Mouse (Mus musculus) midbrain, embryonic 11.5 days (tissue): ENCODE measurements around the gene Pheta2. TPM values are rescaled to one million over a fixed set of nuclear protein-coding genes. Genes with fewer than 3 reads are reported as not detected.
A peak's percentile ranks its signal among the peaks of the same experiment; 100 is the strongest.

Source experiments
- ATAC-seq: fragments of 200-750 bp; cut with Nextera tagmentation; 2 replicates; pipeline ENCODE4 v1.8.0; 2017; ENCODE audit warnings: moderate TSS enrichment, moderate library complexity; ENCODE audit not compliant: low FRiP score
- DNase-seq: peaks from one replicate; pipeline ENCODE4 v3.0.0; 2015; ENCODE audit warnings: low spot score; ENCODE audit errors: missing footprints
- H3K27ac ChIP-seq: fragments of 300-500 bp; sonication (generic); 2 replicates; pipeline ENCODE4 v1.5.1; 2014; ENCODE audit warnings: low read depth, low read length
- H3K27me3 ChIP-seq: fragments of 300-500 bp; sonication (generic); 2 replicates; pipeline ENCODE4 v1.6.1; 2014; ENCODE audit warnings: mild to moderate bottlenecking, low read length, moderate library complexity, mixed read lengths; ENCODE audit not compliant: control insufficient read depth, insufficient read depth
- H3K36me3 ChIP-seq: fragments of 300-500 bp; sonication (generic); 2 replicates; pipeline ENCODE4 v1.6.1; 2014; ENCODE audit warnings: mild to moderate bottlenecking, low read length, moderate library complexity, mixed read lengths; ENCODE audit not compliant: control insufficient read depth, insufficient read depth
- H3K4me1 ChIP-seq: fragments of 300-500 bp; sonication (generic); 2 replicates; pipeline ENCODE4 v1.6.1; 2014; ENCODE audit warnings: low read length; ENCODE audit not compliant: control insufficient read depth, insufficient read depth
- H3K4me2 ChIP-seq: fragments of 300-500 bp; sonication (generic); 2 replicates; pipeline ENCODE4 v1.6.1; 2014; ENCODE audit warnings: mild to moderate bottlenecking, moderate library complexity
- H3K4me3 ChIP-seq: fragments of 300-500 bp; sonication (generic); 2 replicates; pipeline ENCODE4 v1.5.1; 2014; ENCODE audit warnings: low read depth, low read length
- H3K9ac ChIP-seq: fragments of 300-500 bp; sonication (generic); 2 replicates; pipeline ENCODE4 v1.6.1; 2014; ENCODE audit warnings: low read length
- H3K9me3 ChIP-seq: fragments of 300-500 bp; sonication (generic); 2 replicates; pipeline ENCODE4 v1.6.1; 2016; ENCODE audit warnings: low read length; ENCODE audit not compliant: control insufficient read depth
- WGBS: fragments of 180-500 bp; shearing (Covaris S2); extraction: QIAGEN DNeasy Blood & Tissue Kit; methylation state at CpG from one replicate; pipeline ENCODE4 v1.1.7; 2014; 5-methylcytosine and 5-hydroxymethylcytosine counted together
- polyA plus RNA-seq: library from polyadenylated mRNA; unstranded; fragments of >200 nt; fragmentation: Nextera tagmentation; extraction: Ambion mirVana; gene quantifications from 2 replicates; pipeline ENCODE4 v1.2.1, GENCODE M21; 2014

The Pheta2 gene
- polyA plus RNA-seq, 1 experiment from 2014 or later = 4.3 TPM

DNA sequence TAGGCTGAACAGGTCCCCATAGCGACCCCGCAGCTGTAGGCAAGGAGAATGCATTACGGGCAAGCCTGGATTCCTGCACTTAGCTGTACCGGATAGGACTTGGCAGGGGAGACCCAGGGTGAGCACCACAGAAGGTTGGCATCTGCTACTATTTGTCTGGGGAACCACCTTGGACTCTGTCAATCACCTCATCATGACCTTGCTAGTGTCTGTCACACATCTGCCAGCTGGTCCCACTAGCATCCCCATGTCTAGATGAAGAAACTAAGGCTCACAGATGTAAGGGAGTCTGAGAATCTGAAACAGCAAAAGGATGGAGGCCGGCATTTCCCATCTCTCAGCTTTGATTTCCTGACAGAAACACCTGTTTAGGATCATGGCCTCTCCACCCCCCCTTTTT is 35.7 kb downstream of the Pheta2 start:
- DNase-seq (peak; percentile 67), ATAC-seq (no peak)
- Histone ChIP-seq H3K27me3 (no peaks in the 10 kb centered on the region), H3K36me3 (no peaks in the 10 kb centered on the region), H3K4me2 (no peak overlapping the region), H3K4me3 (no peak overlapping the region), H3K27ac (no peak overlapping the region), H3K9me3 (no peaks in the 10 kb centered on the region), H3K4me1 (peaks cover under 1% of the 10 kb centered on the region; the same call in 1 of the 2 replicates), H3K9ac (no peak overlapping the region)
- 76% methylated on average over 5 of the region's 5 CpGs for WGBS

DNA sequence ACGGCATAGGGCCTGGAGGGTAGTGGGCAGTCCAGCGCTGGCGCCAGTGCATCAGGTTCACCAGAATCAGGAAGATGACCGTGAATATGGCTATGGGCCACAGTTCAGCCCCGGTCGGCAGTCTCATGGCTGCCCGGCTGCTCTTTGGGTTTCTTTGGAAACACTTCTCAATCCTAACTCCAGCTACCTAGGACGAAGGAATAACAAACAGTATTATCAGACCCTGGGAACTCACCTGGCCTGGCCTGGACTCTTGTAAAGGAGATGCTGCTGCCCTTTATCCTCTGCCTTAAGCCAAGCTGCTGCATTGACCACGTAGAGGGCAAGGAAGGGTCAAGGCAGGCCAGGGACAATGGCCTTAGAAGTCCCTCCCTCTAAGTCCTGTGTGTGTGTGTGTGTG is 37.1 kb downstream of the Pheta2 start:
- Histone ChIP-seq H3K36me3 (no peaks in the 10 kb centered on the region), H3K4me2 (no peak overlapping the region), H3K4me1 (peaks cover 10% of the 10 kb centered on the region), H3K4me3 (no peak overlapping the region), H3K9ac (no peak overlapping the region), H3K27ac (no peak overlapping the region), H3K9me3 (no peaks in the 10 kb centered on the region), H3K27me3 (no peaks in the 10 kb centered on the region)
- 87% methylated on average over 9 of the region's 9 CpGs for WGBS
- DNase-seq (peak; percentile 61), ATAC-seq (no peak)

DNA sequence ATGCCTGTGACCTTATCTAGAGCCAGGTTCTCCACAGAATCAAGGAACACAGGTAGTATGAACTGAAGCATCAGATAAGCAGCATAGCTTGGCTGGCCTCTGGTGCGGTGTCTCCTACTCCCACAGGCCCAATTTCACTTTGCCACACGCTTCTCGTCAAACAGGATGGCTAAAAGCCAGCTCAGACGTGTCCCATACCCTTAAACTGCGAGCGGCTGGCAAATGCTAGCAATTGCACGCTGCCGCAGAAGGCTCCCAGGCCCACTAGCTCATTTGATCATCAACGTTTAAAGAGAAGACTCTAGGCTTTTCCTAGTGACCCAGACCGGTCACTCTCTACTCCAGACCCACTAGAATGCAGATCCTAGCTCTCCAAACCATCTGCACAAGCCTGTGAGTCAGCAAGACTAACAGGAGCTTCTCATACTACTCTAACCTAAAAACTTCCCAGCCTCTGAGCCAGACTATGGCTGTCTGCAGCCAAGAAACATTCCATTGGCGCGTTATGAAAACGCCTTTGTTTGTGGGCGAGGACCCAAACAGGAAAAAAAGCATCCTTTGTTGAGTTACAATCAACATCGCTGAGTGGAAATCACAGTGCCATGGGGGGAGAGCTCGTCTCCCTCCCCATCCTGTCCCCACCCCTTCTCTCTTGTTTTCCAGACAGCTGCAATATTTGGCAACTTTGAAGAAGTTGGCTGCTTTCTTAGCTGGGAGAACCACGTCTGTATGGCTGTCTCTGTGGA is 37.8 kb downstream of the Pheta2 start:
- H3K27me3 ChIP-seq = no peaks in the 10 kb centered on the region
- peaks cover 12% of the 10 kb centered on the region for H3K4me1 ChIP-seq
- H3K9ac ChIP-seq = no peak overlapping the region
- DNase-seq (no peak), ATAC-seq (no peak)
- no peak overlapping the region for H3K4me2 ChIP-seq
- WGBS = 75% methylated on average over 17 of the region's 17 CpGs
- no peaks in the 10 kb centered on the region for H3K9me3 ChIP-seq
- no peak overlapping the region for H3K4me3 ChIP-seq
- H3K36me3 ChIP-seq = no peaks in the 10 kb centered on the region
- no peak overlapping the region for H3K27ac ChIP-seq

DNA sequence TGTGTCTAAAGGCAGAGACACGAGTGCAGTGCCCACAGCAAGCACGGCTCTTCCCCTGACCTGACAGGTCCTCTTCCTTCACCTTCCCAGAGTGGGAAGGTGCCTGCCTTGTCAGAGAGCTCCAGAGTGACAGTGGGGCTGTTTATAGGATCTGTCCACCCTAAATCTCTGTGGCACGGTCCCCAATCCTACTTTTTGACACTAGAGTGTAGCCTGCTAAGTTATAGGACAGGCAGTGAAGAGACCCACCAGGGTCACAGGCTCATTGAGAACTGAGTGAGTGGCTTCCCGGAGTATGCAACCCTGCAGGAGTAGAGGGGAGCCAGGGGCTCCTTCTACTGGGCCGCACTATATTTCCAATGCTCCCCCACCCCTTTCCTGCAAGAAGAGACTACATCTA is 39.0 kb downstream of the Pheta2 start:
- Histone ChIP-seq H3K36me3 (no peaks in the 10 kb centered on the region), H3K9ac (no peak overlapping the region), H3K4me2 (no peak overlapping the region), H3K4me1 (peaks cover 12% of the 10 kb centered on the region), H3K27ac (no peak overlapping the region), H3K4me3 (no peak overlapping the region), H3K27me3 (no peaks in the 10 kb centered on the region), H3K9me3 (no peaks in the 10 kb centered on the region)
- ATAC-seq (no peak), DNase-seq (no peak)
- WGBS = 83% methylated on average over 5 of the region's 5 CpGs

DNA sequence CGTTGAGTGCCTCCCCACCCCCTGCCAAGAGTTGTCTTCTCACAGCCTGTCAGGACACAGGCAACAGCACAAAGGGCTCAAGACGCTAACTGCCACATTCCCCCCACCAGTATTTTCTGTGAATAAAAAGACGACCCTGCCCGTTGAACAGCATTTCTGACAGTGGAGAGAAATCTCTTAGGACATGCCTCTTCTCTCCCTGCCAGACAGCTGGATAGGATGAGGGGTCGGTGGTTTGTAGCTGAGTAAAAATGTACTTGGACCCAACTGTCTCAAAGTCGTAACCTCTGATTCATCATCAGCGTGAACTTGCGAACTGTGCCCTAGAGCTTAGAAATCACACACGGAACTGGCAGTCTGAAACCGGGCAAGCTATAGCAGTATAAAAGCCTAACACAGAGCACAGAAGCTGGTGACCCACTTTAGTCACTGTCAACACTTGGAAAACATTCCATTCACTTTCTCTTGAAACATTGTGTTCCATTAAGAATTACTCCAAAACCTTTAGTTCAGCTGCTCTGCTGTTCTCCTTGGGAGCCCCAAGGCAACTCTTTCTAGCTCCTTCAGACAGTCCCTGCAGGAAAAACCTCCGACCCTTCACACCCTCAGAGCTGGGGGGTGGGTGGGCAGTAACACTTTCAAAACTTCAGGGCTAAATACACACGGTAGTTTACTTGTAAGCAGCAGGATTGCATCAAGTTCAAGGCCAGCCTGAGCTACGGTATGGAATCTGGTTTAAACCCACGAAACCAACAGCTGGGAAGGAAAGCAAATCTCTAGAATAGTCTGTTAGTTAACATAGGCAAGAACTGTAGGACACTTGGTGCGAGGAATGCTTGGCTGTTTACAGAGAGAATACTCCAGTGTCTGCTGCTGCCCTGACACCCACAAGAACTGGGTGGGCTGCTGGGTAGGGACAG is 39.8 kb downstream of the Pheta2 start:
- no peak for ATAC-seq
- peaks cover 12% of the 10 kb centered on the region for H3K4me1 ChIP-seq

DNA sequence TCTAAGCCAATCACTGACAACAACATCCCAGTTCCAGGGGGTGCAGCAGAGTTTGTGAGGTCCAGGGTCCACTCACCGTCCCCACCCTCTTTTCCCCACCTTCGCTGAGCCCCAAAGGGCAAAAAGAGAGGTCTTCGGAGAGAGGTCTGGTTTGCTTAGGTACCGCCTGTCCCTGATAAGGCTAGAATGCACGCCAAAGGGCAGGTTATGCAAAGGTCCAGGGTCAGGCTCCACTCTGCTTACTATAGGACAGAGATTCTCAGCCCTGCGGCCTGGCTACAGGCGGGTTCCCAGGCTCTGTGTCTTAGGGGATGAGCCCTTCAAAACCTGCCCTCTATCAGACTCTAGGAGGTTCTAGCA is 40.7 kb downstream of the Pheta2 start:
- Histone ChIP-seq H3K4me3 (peak overlapping the region; percentile 27; the same call in 1 of the 2 replicates), H3K4me1 (peaks cover 12% of the 10 kb centered on the region), H3K4me2 (peak overlapping the region; percentile 51), H3K9me3 (no peaks in the 10 kb centered on the region), H3K9ac (peak overlapping the region; percentile 45; the same call in 1 of the 2 replicates), H3K27me3 (no peaks in the 10 kb centered on the region), H3K27ac (peak overlapping the region; percentile 8; the same call in 1 of the 2 replicates), H3K36me3 (no peaks in the 10 kb centered on the region)
- WGBS = 15% methylated on average over 7 of the region's 7 CpGs
- DNase-seq (no peak), ATAC-seq (peak; percentile 50)

More for the DNA sequence above, 39.8 kb downstream of the Pheta2 start:
- no peak overlapping the region for H3K27ac ChIP-seq
- H3K36me3 ChIP-seq = no peaks in the 10 kb centered on the region
- H3K9me3 ChIP-seq = no peaks in the 10 kb centered on the region
- WGBS = 64% methylated on average over 15 of the region's 15 CpGs
- H3K4me3 ChIP-seq = no peak overlapping the region
- no peak for DNase-seq
- H3K4me2 ChIP-seq = no peak overlapping the region
- H3K9ac ChIP-seq = no peak overlapping the region
- H3K27me3 ChIP-seq = no peaks in the 10 kb centered on the region

DNA sequence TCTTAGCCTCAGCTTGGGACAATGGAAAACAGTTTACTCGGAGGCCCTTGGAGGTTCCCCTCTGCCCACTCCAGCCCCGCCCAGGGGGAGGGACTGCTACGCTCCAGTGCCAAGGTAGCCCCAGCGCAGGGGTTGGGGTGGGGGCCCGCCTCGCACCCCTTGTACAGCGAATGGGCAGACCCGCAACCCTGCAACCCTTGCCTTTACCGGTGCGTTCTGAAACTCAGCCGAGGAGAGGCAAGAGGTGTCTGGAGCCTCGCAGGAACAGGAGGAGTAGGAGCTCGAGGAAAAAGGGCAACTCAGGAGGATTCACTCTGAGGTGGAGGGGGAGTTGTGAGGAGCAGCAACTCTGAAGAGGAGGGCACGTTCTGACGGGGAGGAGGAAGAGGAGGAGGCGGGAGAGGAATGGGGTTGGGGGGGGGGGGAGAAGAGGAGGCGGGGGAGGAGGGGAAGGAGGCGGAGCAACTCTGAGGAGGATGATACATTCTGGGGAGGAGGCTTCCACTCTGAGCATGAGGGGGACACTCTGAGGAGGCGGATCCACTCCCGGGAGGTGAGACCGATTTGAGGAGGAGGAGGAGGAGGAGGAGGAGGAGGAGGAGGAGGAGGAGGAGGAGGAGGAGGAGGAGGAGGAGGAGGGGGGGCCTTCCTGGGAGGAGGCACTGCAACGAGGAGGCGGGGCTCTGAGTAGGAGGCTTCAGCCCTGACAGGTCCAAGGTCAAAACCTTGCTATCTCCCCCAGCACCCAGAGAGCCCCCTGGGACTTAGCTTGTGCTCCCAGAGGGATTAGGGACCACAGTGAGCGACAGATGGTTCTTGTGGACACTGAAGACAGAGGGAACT is 41.4 kb downstream of the Pheta2 start, which contains the start of gene Cyp2d22:
Cyp2d22 (minus strand) TSS at position 390 of the 843 bp plus-strand sequence.
- no peaks in the 10 kb centered on the region for H3K9me3 ChIP-seq
- H3K27me3 ChIP-seq = no peaks in the 10 kb centered on the region
- peaks cover 12% of the 10 kb centered on the region for H3K4me1 ChIP-seq
- 2% methylated on average over 18 of the region's 24 CpGs for WGBS
- peak within 1 kb of the TSS; percentile 27 for H3K4me3 ChIP-seq
- H3K4me2 ChIP-seq = peak within 1 kb of the TSS; percentile 51
- H3K36me3 ChIP-seq = no peaks in the 10 kb centered on the region
- DNase-seq = peak; percentile 94
- H3K9ac ChIP-seq = peak within 1 kb of the TSS; percentile 45
- H3K27ac ChIP-seq = peak within 1 kb of the TSS; percentile 8; the same call in 1 of the 2 replicates
- ATAC-seq = peak; percentile 85

DNA sequence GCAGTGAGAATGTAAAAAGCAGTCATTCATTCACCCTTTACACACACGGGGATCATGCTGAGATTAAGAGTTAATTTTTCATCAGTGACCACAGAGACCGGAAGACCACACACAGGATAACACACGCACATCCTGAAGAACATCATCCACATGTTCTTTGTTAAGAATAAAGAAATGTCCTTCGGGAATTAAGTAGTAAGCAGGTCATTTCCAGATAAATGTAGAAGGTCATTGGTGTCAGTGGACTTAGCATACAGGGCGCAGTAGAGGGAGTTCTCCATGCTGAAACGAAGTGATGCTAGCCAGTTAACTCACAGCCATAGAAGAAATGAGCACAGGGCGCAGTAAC is 41.9 kb downstream of the Pheta2 start:
- H3K27ac ChIP-seq = no peak overlapping the region
- H3K4me3 ChIP-seq = peak overlapping the region; percentile 27; the same call in 1 of the 2 replicates

More for the DNA sequence above, 41.9 kb downstream of the Pheta2 start:
- H3K27me3 ChIP-seq = no peaks in the 10 kb centered on the region
- no peaks in the 10 kb centered on the region for H3K9me3 ChIP-seq
- H3K4me1 ChIP-seq = peaks cover 12% of the 10 kb centered on the region
- DNase-seq (no peak), ATAC-seq (no peak)
- no peak overlapping the region for H3K9ac ChIP-seq
- H3K36me3 ChIP-seq = no peaks in the 10 kb centered on the region
- peak overlapping the region; percentile 51 for H3K4me2 ChIP-seq
- WGBS = 28% methylated on average over 7 of the region's 7 CpGs
